ENCODE assay signal across 22 mouse cellular contexts in genomic region chr12:4587846-4588245, GRCm38 (mm10). TPM values are rescaled to one million over a fixed set of nuclear protein-coding genes. Genes with fewer than 3 reads are reported as not detected.
"Had no signal": no experiment of that assay in that cellular context is flagged by ENCODE, and none has a peak within 500 bp of the region (broad histone marks: within the 10 kb centered on the region; RNA-seq: fewer than 3 reads in every experiment).

No protein-coding gene starts in this region.

- DNase-seq: kidney, adult 8-10 months; kidney, postnatal 10 days; kidney, postnatal 36 days; layer of hippocampus, postnatal 36 days; liver, embryonic 13.5 days; lung, adult 2 months; lung, postnatal 14 days; lung, postnatal 4 days; midbrain, embryonic 14.5 days; right cerebral cortex, adult 18-20 months; right cerebral cortex, postnatal 14 days; right cerebral cortex, postnatal 4 days; thymus, postnatal 25 days had no signal

RNA-seq across cellular contexts. Expression of gene Gm3625, which starts 4.9 kb away (rescaled TPM):
- total RNA-seq: layer of hippocampus, adult 8-10 months; layer of hippocampus, postnatal 10 days; layer of hippocampus, postnatal 36 days; left cerebral cortex, adult 2 months; left cerebral cortex, postnatal 10 days; left cerebral cortex, postnatal 36 days; liver, adult 2 months; megakaryocyte progenitor cell, adult 5-6 weeks; megakaryocyte-erythroid progenitor cell, adult 5-6 weeks; neutrophil, adult 5-6 weeks had no signal
